Mouse (Mus musculus) CH12.LX (cell line): ENCODE results near the gene Dnah3.

Source experiments
- CTCF ChIP-seq, 2 experiments: IDR thresholded peaks in 1 of 2; conservative IDR thresholded peaks in 1 of 2; 2 replicates each; pipeline ENCODE4 v1.5.1; 2011 to 2012; ENCODE audit warnings: low read depth in 2 of 2, low read length in 2 of 2, improper control_type of control experiment in 1 of 2, inconsistent platforms in 1 of 2, mild to moderate bottlenecking in 1 of 2, moderate library complexity in 1 of 2
- GABPA ChIP-seq: IDR thresholded peaks from 2 replicates; pipeline ENCODE4 v1.6.1; 2012; ENCODE audit warnings: low read depth, low read length, improper control_type of control experiment, inconsistent platforms; ENCODE audit not compliant: insufficient replicate concordance
- JUND ChIP-seq: conservative IDR thresholded peaks from 2 replicates; pipeline ENCODE4 v1.6.1; 2011; ENCODE audit warnings: low read depth, low read length, improper control_type of control experiment
- MAFK ChIP-seq: IDR thresholded peaks from 2 replicates; pipeline ENCODE4 v1.6.1; 2011; ENCODE audit warnings: low read length, improper control_type of control experiment; ENCODE audit not compliant: insufficient replicate concordance
- MAX ChIP-seq: IDR thresholded peaks from 2 replicates; pipeline ENCODE4 v1.6.1; 2011; ENCODE audit warnings: low read length, improper control_type of control experiment
- NELFE ChIP-seq: IDR thresholded peaks from 2 replicates; pipeline ENCODE4 v1.6.1; 2011; ENCODE audit warnings: low read depth, low read length, improper control_type of control experiment
- PAX5 ChIP-seq: IDR thresholded peaks from 2 replicates; pipeline ENCODE4 v1.6.1; 2012; ENCODE audit warnings: low read length, inconsistent platforms, mixed read lengths
- POLR2AphosphoS2 ChIP-seq: IDR thresholded peaks from 2 replicates; pipeline ENCODE4 v1.6.1; 2011; ENCODE audit warnings: low read depth, low read length, improper control_type of control experiment
- USF1 ChIP-seq: IDR thresholded peaks from 2 replicates; pipeline ENCODE4 v1.6.1; 2014; ENCODE audit warnings: low read depth, mild to moderate bottlenecking, inconsistent platforms, low read length, improper control_type of control experiment

DNA sequence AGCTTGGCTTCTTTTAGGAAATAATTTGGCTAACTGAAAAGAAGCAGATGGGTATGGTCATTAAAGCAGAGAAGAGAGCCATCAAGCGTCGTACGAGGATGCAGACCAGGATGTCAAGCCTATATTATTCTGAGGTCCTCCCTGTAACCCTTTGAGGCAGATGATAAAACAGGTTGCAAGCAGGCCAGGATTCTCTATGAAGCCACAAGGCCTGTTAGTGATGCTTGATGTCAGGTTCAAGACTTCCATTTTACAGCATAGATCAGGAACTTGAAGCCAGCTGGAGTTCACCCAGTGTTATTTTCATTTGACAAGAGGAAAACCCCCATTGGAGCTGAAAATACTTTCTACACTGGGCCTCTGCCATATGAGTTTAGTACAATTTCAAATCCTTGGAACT lies 114.9 kb downstream of the Dnah3 start:
- TF ChIP-seq CTCF (conservative IDR thresholded peaks at IDR 0.05 in 1 of 2, IDR thresholded peaks at IDR 0.05 in 1 of 2; ENCODE audit: low read depth in 2 of 2, low read length in 2 of 2) (no peak), PAX5 (no peak), MAFK (no peak), GABPA (no peak), USF1 (no peak), MAX (no peak), POLR2AphosphoS2 (no peak), NELFE (no peak), JUND (no peak)
